Mouse (Mus musculus) layer of hippocampus, adult 8-10 months (tissue): ENCODE measurements at regions not wholly inside any gene's neighbourhood (a gene's known extent, or its start where the extent isn't known, plus 50 kb on each side); places are given as distances from the start of the nearest gene placed in this dataset.

Experiments used
- DNase-seq, 2 experiments: peaks; one replicate each; pipeline ENCODE4 v3.0.0; 2022; ENCODE audit warnings: low spot score in 2 of 2

DNA sequence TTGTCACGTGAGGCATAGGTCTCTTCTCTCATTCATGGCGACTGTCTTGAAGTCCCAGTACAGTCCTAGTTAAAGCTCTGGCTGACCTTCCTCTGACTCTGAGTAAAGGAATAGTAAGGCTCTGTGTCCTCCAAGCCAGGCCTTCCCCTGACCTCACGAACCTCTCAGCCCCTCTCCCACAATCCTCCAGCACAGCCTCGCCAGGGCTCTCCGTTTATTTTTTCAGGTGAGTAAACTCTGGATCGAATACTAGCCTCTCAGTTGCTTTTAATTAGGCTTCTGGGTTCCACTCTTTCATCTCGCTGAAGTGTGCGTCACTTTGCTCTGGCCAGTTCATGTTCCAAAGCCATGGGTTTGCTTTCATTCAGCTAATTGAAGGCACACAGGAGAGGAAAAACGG is 133.8 kb downstream of the Mylk4 start:
- DNase-seq: no peak

GRCm38 (mm10) chr13:32643030-32643750 is 140.6 kb downstream of the Mylk4 start:
- no peak for DNase-seq

DNA sequence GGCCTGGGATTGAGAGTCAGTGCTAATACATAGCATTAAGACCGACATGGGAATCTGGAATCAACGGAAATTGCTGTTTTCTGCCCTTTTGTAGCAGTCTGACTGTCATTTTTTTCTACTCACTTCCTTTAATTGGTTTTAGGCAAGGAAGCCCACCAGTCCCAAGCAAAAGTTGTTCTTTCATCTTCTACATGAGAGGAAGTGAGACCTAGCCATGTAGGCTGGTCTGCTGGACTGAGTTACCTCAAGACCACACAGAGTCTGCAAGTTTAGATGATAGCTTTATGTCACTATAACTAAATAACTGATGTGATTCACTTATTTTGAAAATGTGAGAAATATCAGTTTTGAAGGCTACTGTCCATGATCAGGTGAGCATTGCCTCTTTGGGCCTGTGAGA is 142.8 kb downstream of the Mylk4 start:
- no peak for DNase-seq

GRCm38 (mm10) chr13:32630122-32630732 is 153.5 kb downstream of the Mylk4 start:
- no peak for DNase-seq

- no peak for DNase-seq
These were observed 169.8 kb downstream of the Mylk4 start for GRCm38 (mm10) chr13:32613916-32614315.

DNA sequence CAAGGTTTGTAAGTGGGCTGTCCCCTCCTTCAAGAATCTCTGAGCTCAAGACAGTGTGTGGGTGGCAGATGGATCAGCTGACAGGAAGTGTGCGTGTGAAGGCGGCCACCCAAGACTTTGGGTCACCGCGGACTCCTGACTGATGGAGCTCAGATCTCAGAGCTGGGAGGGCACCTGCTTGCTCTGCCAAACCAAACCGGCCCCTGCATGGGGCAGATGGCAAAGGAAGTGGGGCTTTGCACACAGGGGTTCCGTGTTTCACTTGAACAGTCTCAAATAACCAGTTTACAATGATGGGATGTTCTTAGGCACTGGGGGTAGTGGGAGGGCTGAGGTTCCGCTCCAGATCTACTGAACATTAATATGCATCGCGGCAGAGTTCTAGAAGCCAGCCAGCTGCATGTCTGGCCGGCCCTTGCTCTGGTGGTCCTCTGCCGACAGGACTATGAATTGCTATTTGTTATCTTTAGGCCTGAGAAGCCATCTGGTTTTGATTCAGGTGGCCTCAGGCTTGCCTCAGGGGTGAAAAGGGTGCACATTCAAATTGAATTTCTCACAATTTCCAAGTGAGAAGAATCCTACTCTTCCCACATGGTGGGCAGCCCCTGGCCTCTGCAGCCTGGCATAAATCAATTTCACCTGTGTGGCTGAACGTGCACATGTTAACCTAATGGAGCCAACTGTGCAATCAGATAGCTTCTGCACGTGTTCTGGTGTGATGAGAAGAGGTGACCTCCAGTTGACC is 172.0 kb downstream of the Mylk4 start:
- DNase-seq: no peak

DNA sequence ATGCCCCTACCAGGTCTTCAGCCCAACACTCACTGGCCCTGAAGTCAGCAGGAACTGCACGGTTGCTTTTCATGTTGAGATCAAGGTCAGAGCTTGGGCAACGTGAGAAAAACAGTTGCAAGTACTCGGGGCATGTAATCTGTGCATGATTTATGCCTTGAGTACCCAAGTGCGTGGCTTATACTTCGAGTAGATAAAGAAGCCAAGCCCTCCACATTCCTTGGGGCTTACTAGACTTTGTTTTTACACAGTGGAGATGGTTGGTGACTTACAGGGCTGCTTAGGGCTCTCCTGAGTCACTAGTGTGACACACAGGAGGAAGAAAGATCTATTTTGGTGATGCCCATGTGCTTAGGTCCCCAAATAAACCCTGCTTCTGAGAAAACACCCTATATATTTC is 172.8 kb downstream of the Mylk4 start:
- no peak for DNase-seq

DNA sequence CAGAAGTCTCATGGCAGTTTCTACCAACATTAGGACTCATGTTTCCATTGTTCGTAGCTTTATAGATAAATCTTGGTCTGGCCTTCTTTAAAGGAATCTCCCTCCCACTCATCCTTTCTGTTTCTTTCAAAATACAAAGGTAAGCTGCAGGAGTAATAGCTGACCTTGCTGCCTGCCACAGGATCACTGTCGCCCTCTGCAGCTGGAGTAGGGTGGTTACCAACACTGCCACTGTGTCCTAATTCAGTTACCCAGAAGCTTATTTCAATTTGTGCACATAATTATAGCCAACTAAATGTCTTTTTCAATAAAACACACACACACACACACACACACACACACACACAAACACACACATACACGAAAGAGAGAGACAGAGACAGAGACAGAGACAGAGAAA is 175.3 kb downstream of the Mylk4 start:
- no peak for DNase-seq

GRCm38 (mm10) chr13:32603925-32604590 is 179.7 kb downstream of the Mylk4 start:
- no peak for DNase-seq

GRCm38 (mm10) chr13:32601315-32601714 is 182.4 kb downstream of the Mylk4 start:
- DNase-seq: no peak

DNA sequence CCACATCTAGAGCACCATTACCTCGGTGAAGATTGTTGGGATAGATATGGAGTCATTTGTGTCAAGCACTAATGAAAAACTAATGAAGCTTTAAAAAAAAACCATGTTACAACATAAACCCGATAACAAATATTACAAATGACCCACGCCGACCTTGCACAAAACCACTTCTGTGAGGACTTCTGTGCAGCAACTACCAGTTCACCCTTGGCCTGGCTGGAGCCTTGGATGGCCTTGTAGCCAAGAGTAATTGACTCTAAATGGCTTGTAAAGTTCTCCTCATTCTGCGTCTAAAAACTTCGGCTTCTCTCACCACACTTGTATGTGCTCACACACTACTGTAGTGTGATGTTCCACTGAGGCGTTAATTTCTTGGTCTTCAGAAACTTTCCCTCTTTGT is 190.1 kb downstream of the Mylk4 start:
- DNase-seq: no peak

DNA sequence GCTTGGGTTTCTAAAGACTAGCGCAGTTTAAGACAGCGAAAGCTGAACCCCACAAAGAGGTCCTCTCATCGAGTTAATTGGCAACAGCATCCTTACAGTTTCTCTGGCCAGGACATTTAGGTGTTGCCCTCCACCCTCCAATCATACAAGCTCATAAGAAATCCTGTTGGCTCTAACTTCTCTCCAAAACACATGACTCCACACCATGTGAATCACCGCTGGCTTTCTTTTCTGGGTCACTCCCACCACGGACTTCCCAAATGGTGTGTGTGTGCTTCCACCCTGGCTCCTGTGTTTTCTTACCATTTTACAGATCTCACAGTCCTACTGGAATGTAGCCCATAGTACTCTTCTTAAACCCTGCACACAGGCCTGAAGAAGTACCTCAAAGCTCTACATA is 190.6 kb downstream of the Mylk4 start:
- no peak for DNase-seq

DNA sequence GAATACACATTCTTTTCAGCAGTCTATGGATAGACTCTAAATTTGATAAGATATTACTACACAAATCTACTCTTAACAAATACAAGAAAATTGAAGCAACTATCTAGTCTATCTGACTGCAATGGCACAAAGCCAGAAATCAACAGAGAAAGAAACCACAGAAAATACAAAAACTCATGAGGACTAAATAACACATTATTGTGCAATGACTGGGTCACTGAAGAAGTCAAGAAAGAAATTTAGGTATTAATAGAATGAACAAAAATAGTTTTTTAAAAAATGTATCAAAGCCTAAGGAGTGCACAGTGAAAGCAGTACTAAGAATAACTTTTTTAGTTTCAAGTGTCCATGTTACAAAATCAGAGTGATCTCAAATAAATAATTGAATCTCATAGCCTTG is 202.2 kb downstream of the Mylk4 start:
- DNase-seq: no peak

DNA sequence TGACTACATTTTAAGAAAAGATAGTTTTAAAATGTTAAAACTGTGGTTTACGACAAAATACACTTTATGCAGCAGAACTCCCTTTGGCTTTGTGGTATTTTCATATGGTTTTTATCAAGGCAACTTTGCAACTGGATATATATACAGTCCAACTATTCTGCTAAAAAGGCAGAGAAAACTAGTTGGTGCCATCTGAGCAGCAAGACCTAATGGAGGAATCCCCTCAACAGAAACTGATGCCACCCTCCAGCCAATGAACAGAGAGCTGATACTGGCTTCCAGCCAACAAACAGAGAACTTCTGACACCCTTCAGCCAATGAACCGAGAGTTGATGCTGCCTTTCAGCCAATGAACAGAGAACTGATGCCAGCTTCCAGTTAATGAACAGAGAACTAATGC is 215.9 kb downstream of the Mylk4 start:
- no peak for DNase-seq

DNA sequence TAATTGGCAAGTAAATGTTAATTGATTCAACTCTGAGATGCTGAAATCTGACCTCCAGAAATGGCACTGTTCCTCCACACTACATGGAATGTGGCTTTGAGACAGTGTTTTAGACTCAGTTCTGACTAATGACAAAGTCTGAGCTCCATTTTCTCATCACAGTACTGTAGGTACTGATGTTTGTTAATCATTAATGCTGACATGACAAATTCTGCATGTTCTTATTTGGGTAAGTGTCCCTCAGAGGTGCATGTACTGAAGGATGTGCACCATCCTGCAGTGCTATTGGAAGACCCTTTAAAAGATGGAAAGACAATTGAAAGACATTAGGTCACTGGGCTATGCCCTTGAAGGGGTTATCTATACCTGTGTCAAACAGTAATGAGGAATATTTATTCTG is 222.1 kb upstream of the Gmds start:
- no peak for DNase-seq

DNA sequence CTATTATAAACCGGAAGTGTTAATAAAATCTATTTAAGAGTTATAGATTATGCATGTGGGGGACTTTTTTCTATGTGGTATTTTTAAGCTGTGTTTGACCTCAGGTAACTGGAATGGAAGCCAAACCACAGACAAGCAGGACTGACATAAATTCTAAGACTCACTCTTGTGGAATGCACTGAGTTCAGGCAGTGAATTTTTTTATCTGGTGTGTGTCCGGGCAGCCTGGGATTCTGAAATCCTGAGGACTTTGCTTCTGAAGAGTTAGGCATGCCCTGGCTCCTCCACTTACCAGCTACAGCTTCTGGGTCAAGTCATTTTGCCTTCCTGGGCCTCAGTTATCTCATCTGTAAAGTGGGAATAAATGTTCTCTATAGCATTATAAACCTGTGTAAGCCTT is 217.9 kb upstream of the Gmds start:
- DNase-seq: no peak

DNA sequence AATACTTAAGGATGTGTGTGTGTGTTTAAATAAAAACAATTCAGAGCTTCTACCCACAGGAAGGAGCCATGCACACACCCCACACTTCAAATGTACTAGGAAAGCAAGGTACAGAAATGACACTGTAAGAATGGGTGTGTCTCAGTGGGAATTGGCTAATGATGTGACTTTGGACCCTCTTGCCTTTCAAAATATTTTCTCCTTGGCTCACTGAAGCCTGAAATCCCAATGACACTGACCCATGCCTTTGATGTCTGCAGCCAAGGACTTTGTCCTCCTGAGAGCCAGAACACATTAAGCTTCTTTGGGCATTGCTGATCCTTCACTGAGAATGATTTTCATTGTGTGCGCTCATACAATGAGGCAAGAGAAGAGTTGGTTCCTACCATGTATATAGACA is 216.5 kb upstream of the Gmds start:
- DNase-seq: no peak

- no peak for DNase-seq
These were observed 216.1 kb upstream of the Gmds start for GRCm38 (mm10) chr13:32554601-32555000.

GRCm38 (mm10) chr13:32553136-32553535 is 214.6 kb upstream of the Gmds start:
- DNase-seq: no peak

DNA sequence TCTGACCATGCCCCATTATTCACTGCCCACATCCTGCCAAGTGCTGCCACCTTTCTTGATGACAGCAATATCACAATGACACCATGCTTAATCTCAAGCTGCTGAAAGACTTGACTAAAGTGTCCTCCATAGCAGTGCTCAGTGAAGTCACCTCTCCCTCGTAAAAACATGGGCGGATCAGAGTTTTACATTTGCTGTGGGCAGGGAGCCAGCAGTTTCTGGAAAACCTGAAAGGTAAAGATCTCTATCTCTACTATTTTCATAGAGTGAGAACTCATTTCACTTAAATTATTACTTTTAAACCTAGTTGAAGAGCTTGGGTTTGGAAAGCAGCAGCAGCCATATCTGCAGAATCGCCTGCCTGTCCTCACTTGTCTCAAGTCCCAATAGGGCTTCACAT is 211.6 kb upstream of the Gmds start:
- DNase-seq: no peak

GRCm38 (mm10) chr13:32547126-32547525 is 208.6 kb upstream of the Gmds start:
- DNase-seq: no peak
